Mouse (Mus musculus): Measurements from ENCODE around the gene Myf5. TPM values are rescaled to one million over a fixed set of nuclear protein-coding genes. Genes with fewer than 3 reads are reported as not detected.

Myf5 gene
- not detected in 2 replicates for polyA plus RNA-seq (2012; ENCODE audit: insufficient read depth, insufficient read length, missing spikeins)

GRCm38 (mm10) chr10:107485870-107486269 is at the start of gene Myf5:
TSS of gene Myf5 (minus strand) at chr10:107486134.
- Histone ChIP-seq H3K27ac (replicated peaks; ENCODE audit: low read depth, low read length) (no peak within 1 kb of the TSS), H3K4me1 (ENCODE audit: control insufficient read depth, insufficient read depth, insufficient read length, low read length) (no peaks in the 10 kb centered on the region), H3K4me3 (ENCODE audit: insufficient read depth, low read depth, low read length) (no peak within 1 kb of the TSS)

GRCm38 (mm10) chr10:107528758-107529157 is 42.8 kb upstream of the Myf5 start:
- no peaks in the 10 kb centered on the region for H3K4me1 ChIP-seq (ENCODE audit: control insufficient read depth, insufficient read depth, insufficient read length, low read length)
- no peak overlapping the region for H3K4me3 ChIP-seq (ENCODE audit: insufficient read depth, low read depth, low read length)
- no peak overlapping the region for H3K27ac ChIP-seq (replicated peaks; ENCODE audit: low read depth, low read length)

- no peaks in the 10 kb centered on the region for H3K4me1 ChIP-seq (ENCODE audit: control insufficient read depth, insufficient read depth, insufficient read length, low read length)
- H3K27ac ChIP-seq (replicated peaks; ENCODE audit: low read depth, low read length) = no peak overlapping the region
- H3K4me3 ChIP-seq (ENCODE audit: insufficient read depth, low read depth, low read length) = no peak overlapping the region
Observed at GRCm38 (mm10) chr10:107519216-107519615, 33.3 kb upstream of the Myf5 start.

GRCm38 (mm10) chr10:107516641-107517040 is 30.7 kb upstream of the Myf5 start:
- Histone ChIP-seq H3K27ac (replicated peaks; ENCODE audit: low read depth, low read length) (no peak overlapping the region), H3K4me3 (ENCODE audit: insufficient read depth, low read depth, low read length) (no peak overlapping the region), H3K4me1 (ENCODE audit: control insufficient read depth, insufficient read depth, insufficient read length, low read length) (no peaks in the 10 kb centered on the region)

- no peak overlapping the region for H3K4me3 ChIP-seq (ENCODE audit: insufficient read depth, low read depth, low read length)
- H3K27ac ChIP-seq (replicated peaks; ENCODE audit: low read depth, low read length) = no peak overlapping the region
- no peaks in the 10 kb centered on the region for H3K4me1 ChIP-seq (ENCODE audit: control insufficient read depth, insufficient read depth, insufficient read length, low read length)
Observed at GRCm38 (mm10) chr10:107514735-107515134, 28.8 kb upstream of the Myf5 start.

GRCm38 (mm10) chr10:107506397-107506796 is 20.5 kb upstream of the Myf5 start:
- no peak overlapping the region for H3K27ac ChIP-seq (replicated peaks; ENCODE audit: low read depth, low read length)
- no peak overlapping the region for H3K4me3 ChIP-seq (ENCODE audit: insufficient read depth, low read depth, low read length)
- no peaks in the 10 kb centered on the region for H3K4me1 ChIP-seq (ENCODE audit: control insufficient read depth, insufficient read depth, insufficient read length, low read length)

- H3K4me1 ChIP-seq (ENCODE audit: control insufficient read depth, insufficient read depth, insufficient read length, low read length) = no peaks in the 10 kb centered on the region
- H3K27ac ChIP-seq (replicated peaks; ENCODE audit: low read depth, low read length) = no peak overlapping the region
- H3K4me3 ChIP-seq (ENCODE audit: insufficient read depth, low read depth, low read length) = no peak overlapping the region
Observed at GRCm38 (mm10) chr10:107503430-107503829, 17.5 kb upstream of the Myf5 start.

GRCm38 (mm10) chr10:107502193-107502592 is 16.3 kb upstream of the Myf5 start:
- no peaks in the 10 kb centered on the region for H3K4me1 ChIP-seq (ENCODE audit: control insufficient read depth, insufficient read depth, insufficient read length, low read length)
- H3K4me3 ChIP-seq (ENCODE audit: insufficient read depth, low read depth, low read length) = no peak overlapping the region
- no peak overlapping the region for H3K27ac ChIP-seq (replicated peaks; ENCODE audit: low read depth, low read length)

GRCm38 (mm10) chr10:107499656-107500055 is 13.7 kb upstream of the Myf5 start:
- H3K4me3 ChIP-seq (ENCODE audit: insufficient read depth, low read depth, low read length) = no peak overlapping the region
- no peak overlapping the region for H3K27ac ChIP-seq (replicated peaks; ENCODE audit: low read depth, low read length)
- H3K4me1 ChIP-seq (ENCODE audit: control insufficient read depth, insufficient read depth, insufficient read length, low read length) = no peaks in the 10 kb centered on the region

- Histone ChIP-seq H3K4me1 (ENCODE audit: control insufficient read depth, insufficient read depth, insufficient read length, low read length) (no peaks in the 10 kb centered on the region), H3K27ac (replicated peaks; ENCODE audit: low read depth, low read length) (no peak overlapping the region), H3K4me3 (ENCODE audit: insufficient read depth, low read depth, low read length) (no peak overlapping the region)
Observed at GRCm38 (mm10) chr10:107496402-107496801, 10.5 kb upstream of the Myf5 start.

GRCm38 (mm10) chr10:107494568-107494967 is 8.6 kb upstream of the Myf5 start, which contains the start of gene Myf6:
TSS of gene Myf6 (minus strand) at chr10:107494737.
- Histone ChIP-seq H3K4me3 (ENCODE audit: insufficient read depth, low read depth, low read length) (no peak within 1 kb of the TSS; the same call in 1 of the 2 replicates), H3K4me1 (ENCODE audit: control insufficient read depth, insufficient read depth, insufficient read length, low read length) (no peaks in the 10 kb centered on the region), H3K27ac (replicated peaks; ENCODE audit: low read depth, low read length) (no peak within 1 kb of the TSS)

- no peaks in the 10 kb centered on the region for H3K4me1 ChIP-seq (ENCODE audit: control insufficient read depth, insufficient read depth, insufficient read length, low read length)
- H3K4me3 ChIP-seq (ENCODE audit: insufficient read depth, low read depth, low read length) = no peak overlapping the region; the same call in 1 of the 2 replicates
- H3K27ac ChIP-seq (replicated peaks; ENCODE audit: low read depth, low read length) = no peak overlapping the region
Observed at GRCm38 (mm10) chr10:107493580-107494474, 7.9 kb upstream of the Myf5 start.

- Histone ChIP-seq H3K4me3 (ENCODE audit: insufficient read depth, low read depth, low read length) (no peak overlapping the region), H3K4me1 (ENCODE audit: control insufficient read depth, insufficient read depth, insufficient read length, low read length) (no peaks in the 10 kb centered on the region), H3K27ac (replicated peaks; ENCODE audit: low read depth, low read length) (no peak overlapping the region)
Observed at GRCm38 (mm10) chr10:107492867-107493579, 7.1 kb upstream of the Myf5 start.

GRCm38 (mm10) chr10:107488654-107489315 is 2.9 kb upstream of the Myf5 start:
- no peak overlapping the region for H3K4me3 ChIP-seq (ENCODE audit: insufficient read depth, low read depth, low read length)
- no peak overlapping the region for H3K27ac ChIP-seq (replicated peaks; ENCODE audit: low read depth, low read length)
- no peaks in the 10 kb centered on the region for H3K4me1 ChIP-seq (ENCODE audit: control insufficient read depth, insufficient read depth, insufficient read length, low read length)

- no peaks in the 10 kb centered on the region for H3K4me1 ChIP-seq (ENCODE audit: control insufficient read depth, insufficient read depth, insufficient read length, low read length)
- H3K4me3 ChIP-seq (ENCODE audit: insufficient read depth, low read depth, low read length) = no peak overlapping the region
- no peak overlapping the region for H3K27ac ChIP-seq (replicated peaks; ENCODE audit: low read depth, low read length)
Observed at GRCm38 (mm10) chr10:107486770-107487169, 836 bp upstream of the Myf5 start.
